Mouse (Mus musculus) frontal cortex, postnatal 36 days (tissue): ENCODE results near the gene Npw.

Experiments used
- DNase-seq, 2 experiments: peaks; one replicate each; pipeline ENCODE4 v3.0.0; 2022; ENCODE audit warnings: low spot score in 2 of 2

Npw gene

DNA sequence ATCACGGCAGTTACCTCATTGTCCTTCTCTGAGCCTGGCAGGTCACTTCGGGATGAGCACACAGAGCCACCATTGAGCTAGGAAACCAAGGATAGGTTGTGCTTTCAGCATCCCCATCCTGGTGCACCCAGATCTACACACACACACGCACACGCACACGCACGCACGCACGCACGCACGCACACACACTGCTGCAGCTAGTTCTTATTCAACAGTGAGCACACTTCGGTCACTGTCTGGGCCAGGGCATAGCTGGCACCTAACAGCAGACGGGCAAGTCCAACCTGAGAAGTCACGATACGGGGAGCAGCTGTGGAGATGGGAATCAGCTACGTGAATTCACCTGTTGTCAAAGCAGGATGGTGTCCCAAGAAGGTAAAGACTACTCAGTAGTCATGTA, 17.7 kb downstream of the Npw start:
- DNase-seq, result no peak

DNA sequence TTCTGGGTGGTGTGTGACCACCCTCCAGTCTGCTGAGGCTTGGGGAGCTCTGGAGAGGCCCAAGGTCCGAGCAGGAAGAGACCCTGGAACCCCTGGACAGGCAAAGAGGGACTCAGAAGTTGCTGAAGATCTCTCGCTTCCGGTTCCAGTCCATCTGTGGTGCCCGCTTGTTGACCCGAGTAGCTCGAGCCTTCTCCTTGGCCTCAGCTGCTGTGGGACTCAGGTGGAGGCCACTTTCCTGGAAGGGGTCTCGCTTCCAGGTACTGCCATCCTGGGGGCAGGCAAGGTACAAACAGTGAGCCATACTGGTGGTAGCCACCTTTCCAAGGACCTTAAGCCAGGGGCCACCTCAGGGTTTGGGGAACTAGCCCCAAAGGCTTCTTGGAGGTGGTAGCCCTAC, 18.1 kb downstream of the Npw start:
- no peak for DNase-seq

DNA sequence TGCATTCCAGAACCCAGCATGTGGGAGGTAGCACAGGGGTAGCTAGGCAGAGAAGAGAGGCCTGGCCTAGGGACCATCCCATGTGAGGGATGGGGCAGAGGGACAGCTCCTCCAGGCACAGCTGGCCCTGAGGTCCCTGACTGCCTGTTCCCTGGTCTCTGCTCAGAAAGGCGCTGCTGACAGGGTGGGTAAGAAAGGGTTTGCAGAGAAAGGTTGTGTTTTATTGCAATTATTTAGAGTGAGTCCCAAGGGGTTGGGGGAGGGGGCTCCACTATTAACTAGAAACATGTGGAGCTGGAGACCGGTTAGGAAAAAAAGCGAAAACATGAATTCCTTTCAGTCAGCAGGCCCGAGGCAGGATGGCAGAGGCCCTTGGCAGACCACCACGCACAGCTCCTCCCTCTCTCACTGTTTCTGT, 18.7 kb downstream of the Npw start:
- DNase-seq, result no peak

DNA sequence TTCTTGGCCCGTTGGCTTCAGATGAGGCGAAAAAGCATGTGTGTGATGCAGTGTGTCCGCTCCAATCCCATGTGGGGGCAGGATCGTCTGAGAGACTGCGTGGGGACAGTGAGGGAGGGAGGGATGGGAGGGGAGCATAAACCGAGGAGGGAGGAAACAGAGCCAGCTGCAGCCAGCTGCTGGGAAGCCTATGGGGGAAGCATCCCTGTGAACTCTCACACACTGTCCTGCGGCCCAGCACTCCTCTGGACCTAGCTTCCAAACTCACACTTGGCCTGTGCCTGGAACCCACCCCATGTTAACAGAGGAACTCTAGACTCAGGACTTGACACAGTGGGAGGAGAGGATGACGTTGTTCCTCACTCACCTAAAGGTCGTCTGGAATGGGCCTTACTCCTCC, 19.4 kb downstream of the Npw start:
- no peak for DNase-seq

DNA sequence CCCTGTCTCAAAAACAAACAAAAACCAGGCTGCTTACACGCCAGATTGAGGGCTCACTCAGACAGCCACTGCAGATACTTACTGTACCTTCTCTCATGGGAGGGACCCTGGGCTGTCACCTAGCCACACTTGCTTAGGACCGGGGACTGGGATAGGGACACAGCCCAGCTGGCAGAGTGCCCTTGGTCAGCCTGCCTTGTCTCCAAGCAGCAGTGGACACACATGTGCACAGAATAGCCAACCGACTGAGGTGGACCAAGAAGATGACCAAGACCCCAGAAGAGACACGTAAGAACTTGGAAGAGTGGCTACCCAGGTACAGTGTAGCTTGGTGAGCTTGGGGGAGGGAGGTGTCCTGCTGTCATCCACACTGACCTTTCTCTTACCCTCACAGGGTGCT, 20.0 kb downstream of the Npw start:
- no peak for DNase-seq

DNA sequence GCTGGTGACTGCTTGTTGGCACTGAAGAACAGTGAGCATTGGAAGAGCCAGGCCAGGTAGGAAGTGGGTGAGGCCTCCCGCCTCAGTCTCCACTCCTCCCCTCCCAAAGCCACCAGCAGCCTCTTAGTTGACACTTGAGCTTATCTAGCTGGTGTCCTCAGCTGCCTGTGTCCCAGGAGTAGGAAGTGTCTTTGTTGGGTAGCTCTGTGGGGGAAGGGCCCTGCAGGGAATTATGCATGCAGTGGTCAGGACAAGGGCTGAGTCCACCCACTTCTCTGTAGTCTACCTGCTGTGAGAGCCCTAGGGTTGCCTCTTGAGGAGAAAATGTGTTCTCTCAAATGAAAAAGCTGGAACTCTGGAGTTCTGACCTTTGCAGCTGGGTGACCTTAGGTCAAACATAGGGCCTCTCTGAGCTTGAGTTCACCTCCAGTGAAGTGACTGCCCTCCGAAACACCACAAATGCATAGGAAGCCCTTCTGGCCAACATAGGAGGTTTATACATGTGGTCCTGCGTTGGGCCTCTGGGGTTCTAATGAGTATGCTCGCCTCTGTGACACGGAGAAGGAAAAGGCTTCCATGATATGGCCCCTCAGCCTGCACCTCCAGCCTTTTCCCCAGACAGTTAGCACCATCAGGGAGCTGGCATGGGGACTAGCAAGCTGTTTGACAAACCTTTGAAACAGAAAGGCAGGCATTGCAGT, 21.3 kb downstream of the Npw start:
- DNase-seq, result no peak

DNA sequence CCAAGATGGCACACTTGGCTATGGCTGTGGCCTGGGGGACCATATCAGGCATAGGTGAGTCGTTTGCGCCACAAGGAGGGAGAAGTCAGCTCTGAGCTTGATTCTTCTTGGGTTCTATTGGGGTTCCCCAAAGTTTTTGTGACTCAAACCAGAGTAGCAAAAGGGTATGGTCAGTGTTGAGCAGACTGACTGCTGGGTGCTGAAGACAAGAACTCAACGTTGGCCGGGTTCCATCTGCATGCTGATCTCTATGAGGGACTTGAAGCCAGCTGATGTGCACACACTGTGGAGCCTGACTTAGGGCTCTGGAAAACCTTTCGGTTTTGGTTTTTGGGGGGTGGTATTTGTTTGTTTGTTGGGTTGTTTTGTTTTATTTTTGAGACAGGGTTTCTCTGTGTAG, 22.6 kb downstream of the Npw start:
- no peak for DNase-seq

DNA sequence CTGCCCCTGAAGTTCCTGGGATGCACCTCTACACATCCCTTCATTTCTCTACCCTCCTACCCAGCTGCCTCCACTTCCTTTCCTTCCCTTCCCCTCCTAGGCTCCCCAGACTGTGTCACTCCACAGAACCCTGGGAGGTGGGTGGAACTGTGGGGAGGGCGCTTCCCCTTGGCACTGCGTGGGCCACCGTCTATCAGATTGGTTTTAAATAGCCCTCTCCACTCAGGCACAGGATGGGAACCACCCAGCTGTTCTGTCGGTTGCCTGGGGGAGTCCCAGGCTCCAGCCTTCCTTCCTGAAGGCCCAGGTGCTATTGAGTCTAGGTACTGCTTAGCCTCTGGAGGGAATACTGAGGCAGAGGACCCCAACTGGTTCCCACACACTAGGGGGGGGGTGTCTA, 23.2 kb downstream of the Npw start:
- DNase-seq, result peak; percentile 49 to 61

DNA sequence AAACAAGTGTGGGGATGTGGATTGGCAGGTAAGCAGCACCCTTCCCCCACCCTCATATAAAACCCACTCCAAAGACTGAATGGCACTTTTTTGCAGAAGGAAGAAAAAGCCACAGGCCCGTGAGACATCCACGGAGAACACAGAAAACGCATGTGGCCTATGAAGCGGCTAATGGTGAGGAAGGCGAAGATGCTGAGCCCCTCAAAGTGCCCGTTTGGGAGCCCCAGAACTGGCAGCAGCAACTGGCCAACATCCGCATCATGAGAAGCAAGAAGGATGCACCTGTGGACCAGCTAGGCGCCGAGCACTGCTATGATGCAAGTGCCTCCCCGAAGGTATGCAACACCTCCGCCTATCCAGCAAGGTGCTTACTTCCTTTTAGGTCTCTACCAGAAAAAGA, 24.4 kb downstream of the Npw start:
- DNase-seq, result no peak

DNA sequence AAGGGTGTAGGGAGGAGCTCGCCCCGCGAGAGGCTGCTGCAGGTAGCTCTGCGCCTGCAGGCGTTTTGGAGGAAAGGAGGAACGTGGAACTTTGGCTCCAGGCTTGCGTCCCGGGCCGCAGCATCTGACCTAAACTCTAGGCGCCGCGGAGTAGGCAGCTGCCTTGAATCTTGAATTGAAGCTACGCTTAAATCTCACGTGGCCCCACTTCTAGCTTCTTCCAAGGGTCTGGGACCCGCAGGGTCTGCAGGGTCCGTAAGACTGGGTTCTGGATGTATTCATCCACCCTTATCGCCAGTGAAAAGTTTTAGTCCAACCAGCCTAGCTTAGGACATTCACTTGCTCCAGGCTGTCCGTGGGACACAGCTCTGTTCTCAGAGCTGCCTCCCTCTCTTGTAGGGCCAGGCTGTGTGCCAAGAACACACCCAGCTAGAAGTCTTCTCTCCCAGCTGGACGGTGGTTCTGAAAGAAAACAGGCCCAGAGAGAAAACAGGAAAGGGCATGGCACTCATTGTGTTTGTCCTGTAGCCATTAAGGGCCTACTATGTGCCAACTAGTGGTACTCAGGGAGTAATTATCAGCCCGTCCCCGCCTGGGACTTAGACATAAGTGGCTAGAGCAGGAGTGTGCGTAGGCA, 25.3 kb downstream of the Npw start:
- DNase-seq, result peak in 1 of 2 experiments; percentile 41

DNA sequence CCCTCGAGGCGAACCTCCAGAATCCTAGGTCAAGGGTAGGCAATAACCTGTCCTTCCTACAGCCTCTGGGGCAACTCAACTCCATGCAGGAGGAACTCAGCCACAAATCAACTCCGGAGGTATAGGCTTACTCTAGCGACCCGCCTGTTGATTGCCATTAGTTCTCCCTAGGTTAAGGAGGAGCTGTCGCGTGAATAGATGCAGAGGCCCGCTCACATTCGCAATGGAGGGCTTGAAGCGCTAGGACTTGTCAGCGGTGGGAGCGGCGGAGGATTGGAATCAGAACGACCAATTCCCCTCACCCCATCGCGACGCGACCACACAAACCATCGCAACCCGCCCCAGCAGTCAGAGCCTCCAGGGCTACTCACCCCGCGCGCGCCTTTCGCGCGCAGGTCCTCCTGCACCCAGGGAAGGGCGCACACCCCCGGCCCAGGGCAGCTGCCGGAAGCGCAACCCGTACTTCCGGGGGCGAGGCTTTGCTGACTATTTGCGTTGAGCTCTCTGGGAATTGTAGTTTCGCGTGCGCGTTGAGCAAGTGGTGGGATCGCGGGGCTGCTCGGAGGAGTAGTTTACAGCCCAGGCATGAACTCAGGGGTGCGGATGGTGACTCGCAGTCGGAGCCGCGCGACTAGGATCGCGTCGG, 26.0 kb downstream of the Npw start, which contains the start of the genes Tsc2 and Nthl1:
Gene Tsc2 (minus strand): TSS at position 464 of the 646 bp plus-strand sequence.
Gene Nthl1 (plus strand): TSS at position 514 of the 646 bp plus-strand sequence.
- peak; percentile 82 to 84 for DNase-seq

DNA sequence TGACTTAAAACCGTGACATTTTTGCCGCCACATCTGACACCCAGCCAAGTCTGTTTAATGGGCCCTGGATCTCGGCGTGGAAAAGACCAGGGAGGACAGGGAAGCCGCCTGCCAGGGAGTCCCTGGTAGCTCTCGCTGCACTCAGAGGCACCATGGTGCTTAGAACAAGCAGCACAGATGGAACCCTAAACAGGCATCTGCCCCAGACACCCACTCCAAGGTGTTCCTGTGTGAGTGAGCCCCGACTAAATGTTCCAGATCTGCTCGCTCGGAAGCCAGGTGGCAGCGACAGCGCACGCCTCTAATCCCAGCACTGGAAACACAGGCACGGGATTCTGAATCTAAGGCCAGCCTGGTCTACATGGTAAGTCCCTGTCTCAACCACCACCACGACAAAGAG, 28.2 kb downstream of the Npw start:
- peak in 1 of 2 experiments; percentile 47 for DNase-seq

DNA sequence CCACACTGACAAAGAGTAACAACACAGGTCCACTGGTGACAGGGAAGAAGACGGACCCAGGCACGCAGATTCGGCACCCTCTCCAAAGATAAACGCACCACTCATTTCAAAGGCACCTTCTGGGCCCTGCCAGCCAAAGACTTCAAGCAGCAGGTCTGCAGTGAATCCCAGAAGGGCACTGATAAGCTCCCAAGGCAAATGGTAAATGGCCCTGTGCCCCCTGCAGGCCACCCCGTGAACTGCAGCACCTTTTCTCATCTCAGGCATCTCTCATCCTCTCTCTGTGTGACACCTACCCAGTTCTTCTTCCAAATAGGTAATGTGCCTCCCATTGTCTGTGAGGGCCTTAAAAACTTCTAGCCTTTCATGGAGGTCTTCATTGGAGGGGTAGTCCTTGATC, 29.6 kb downstream of the Npw start:
- DNase-seq, result peak; percentile 69 to 76

DNA sequence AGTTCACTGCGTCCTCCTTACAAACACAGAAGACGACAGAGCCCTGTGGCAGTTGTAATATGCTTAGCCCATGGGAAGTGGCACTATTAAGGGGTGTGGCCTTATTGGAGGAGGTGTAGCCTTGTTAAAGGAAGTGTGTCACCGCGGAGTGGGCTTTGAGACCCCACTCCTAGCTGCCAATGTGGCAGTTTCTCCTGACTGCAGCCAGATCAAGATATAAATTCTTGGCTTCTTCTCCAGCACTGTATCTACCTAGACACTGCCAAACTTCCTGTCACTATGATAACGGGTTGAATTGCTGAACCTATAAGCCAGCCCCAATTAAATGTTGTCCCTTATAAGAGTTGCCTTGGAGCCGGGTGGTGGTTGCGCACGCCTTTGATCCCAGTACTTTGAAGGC, 32.8 kb downstream of the Npw start:
- no peak for DNase-seq

DNA sequence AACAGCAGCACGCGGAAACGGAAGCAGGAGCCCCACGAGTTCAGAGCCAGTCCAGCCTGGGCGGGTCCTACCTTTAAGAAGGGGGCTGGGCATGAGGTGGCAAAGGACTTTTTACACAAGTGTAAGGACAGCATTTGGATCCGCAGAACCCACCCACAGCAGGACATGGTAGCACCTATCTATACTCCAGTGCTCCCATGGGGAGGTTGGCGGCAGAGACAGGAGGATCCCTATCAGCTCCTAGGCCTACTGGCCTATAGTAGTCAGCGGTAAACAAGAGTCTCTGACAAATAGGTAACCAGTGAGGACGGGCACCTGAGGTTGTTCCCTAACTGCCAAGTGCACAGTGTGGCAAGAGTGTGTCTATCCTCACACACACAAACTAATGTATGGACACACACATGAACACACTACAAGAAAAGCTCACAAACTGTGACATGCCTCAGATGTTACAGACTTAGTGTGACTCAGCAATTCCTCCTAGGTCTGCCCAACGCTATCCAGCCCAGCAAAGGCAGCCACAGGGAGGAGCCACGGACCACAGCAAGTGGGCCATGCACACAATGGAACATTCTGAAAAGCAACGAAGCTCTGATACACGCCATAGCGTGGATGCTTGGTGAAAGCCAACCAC, 40.6 kb downstream of the Npw start:
- DNase-seq, result no peak

DNA sequence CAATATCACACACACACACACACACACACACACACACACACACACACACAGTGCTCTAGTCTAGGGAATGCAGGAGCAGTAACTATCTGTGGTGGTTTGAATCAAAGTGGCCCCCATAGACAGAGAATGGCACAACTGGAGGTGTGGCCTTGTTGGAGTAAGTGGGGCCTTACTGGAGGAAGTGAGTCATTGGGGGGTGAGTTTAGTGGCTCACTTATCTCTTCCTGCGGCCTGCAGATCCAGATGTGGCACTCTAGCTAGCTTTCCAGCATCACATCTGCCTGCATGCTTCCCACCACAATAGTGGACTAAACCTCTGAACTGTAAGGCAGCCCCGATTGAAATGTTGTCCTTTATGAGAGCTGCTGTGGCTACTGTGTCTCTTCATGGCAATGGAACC, 47.5 kb downstream of the Npw start:
- DNase-seq, result no peak

DNA sequence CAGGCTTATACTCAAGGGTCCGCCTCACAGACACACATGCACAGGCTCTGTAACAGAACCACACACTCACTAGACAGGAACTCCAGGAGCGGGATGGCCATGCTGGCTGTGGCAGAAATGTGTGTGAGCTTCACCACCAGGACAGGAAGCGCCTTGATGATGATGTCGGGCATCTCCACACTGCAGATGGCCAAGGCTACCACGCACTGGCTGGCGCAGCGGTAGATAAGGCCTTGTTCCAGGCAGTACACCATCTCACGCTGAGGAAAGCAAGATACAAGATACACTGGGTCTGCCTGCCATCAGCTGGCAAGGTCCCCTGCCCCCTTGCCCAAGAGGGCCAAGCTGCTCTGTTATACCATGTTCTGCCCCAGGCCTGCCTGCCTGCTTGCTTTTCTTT, 49.4 kb downstream of the Npw start:
- DNase-seq, result no peak

DNA sequence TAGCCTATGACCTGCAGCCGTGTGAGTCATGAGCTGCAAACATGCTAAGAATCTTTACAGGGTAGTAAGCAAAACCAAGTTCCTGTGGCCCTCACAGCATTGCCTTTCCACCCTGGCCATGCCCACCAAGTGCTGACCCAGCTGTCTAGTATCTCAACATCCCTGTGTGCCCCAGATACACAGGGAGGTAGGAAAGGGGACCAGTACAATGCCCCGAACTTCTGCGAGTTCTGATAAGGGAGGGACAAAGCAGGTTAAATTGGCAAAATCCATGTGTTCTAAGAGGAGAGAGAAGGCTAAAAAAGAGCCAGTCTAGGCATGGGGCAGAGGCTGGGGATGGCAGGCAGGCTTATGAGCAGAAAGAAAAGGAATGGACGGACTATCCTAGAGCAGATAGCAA, 49.9 kb downstream of the Npw start:
- DNase-seq, result no peak
